Mouse (Mus musculus) thymus, postnatal 4 days (tissue): ENCODE measurements around the gene Rpp14.
"Not testable (repeated sequence)": the region's sequence is repeated elsewhere in the genome, so short reads cannot be mapped to it uniquely, and the experiment has no call there.

Experiments
- DNase-seq: peaks from one replicate; pipeline ENCODE4 v3.0.0; 2021

Rpp14 gene

GRCm38 (mm10) chr14:8117371-8117770 lies 37.2 kb downstream of the Rpp14 start:
- DNase-seq = no peak

DNA sequence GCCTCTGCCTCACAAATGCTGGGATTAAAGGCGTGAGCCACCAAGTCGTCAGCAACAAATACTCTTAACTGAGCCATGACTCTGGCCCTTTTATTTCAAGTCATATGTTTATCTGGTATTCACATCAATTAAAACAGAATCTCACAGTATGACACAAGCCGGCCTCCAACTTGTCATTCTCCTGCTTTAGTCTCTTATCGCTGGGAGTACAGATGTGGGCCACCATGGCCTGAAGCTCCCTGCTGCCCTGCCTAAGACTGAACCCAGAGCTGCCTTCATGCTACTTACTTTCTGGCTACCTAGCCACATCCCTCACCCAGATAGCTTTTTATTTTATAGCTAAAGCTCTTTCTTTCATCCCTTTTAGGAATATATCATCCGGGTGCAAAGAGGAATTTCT lies 39.3 kb downstream of the Rpp14 start:
- DNase-seq = no peak

DNA sequence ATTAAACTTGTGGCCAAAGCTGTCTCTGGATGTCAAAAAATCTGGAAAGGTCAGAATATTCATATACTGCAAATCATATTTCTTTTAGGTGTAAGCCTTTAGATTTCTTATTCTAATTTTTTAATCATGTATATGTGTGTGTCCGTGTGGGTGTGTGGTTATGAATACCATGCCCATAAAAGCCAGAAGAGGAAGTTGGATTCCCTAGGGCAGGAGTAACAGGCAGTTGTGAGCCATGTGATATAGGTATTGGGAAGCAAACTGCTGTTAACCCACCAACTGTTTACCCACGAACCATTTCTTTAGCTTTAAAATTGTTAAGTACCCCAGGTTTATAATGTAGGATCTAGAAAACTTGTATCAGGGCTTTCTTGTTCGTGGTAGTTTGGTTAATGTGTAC lies 39.7 kb downstream of the Rpp14 start:
- DNase-seq = no peak

DNA sequence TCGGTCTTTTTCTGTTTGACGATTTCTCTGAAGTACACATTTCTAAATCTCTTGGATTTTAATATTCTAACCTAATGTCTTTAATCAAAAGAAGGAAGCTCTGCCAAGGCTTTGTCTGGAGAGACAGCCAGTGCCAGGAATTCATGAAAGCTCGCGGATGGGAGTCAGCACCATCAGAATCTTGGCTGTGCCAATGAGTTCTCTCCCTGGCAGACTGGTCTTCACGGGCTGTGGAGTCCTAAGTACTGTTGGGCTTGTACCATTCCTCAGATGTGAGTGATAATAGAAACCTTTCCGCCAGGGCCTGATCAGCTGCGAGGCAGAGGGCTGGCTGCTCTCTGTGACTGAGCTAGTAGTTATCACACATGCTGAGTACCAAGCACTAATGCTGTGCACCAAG lies 43.0 kb downstream of the Rpp14 start:
- no peak for DNase-seq

DNA sequence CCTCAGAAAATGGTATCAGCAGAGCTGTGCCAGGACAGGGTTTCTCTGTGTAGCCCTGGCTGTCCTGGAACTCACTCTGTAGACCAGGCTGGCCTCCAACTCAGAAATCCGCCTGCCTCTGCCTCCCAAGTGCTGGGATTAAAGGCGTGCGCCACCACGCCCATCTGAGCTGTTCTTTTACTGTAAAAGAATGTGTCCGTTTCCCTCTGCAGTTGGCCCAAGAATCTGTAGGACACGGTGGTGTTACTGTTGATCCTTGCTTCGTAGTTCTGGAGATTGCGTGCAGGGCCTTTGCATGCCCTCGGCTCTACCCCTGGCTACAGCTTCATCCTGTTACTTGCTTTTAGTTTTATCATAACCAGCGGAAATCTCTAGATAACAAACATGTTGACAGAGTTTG lies 43.4 kb downstream of the Rpp14 start:
- not testable (repeated sequence) for DNase-seq

GRCm38 (mm10) chr14:8124046-8124881 lies 44.1 kb downstream of the Rpp14 start:
- DNase-seq = no peak

GRCm38 (mm10) chr14:8127971-8128370 lies 47.8 kb downstream of the Rpp14 start:
- DNase-seq = peak; percentile 40

DNA sequence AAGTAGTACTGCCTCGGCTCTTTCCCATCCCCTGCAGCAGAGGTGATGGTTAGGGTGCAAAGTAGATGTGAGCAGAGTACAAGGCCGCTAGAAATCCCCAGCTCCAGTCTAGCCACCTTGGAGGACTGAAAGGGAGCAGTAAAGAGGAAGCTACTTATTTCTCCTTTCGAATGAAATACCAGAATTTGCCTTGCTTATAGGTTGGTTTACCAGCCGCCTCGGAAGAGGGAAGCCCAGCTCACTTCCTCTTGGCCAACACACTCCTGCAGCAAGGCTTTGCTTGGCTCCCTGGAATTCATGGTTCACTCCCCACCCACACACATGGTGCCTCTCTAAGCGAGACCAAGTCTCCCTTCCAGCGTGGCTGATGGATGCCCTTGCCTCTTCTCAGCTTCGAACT lies 52.6 kb downstream of the Rpp14 start:
- no peak for DNase-seq

GRCm38 (mm10) chr14:8134234-8134633 lies 54.1 kb downstream of the Rpp14 start:
- no peak for DNase-seq

DNA sequence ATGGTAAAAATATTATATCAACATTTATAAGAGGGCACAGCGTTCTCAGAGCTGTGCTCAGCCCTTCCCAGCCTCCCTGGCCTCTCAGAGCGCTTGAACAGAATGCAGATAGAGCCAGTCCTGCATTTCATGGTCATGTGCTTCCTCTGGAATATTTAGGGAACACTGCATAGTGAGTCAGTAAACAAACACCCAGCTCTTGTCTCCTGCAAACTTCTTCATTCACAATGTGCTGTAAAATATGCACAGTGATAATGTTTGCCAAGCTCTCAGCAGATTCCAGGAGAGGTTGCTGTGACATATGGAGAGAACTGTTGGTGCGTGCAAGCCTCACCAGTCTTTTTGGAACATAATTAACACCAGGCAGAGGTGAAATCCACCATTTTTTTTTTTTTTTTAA lies 55.0 kb downstream of the Rpp14 start:
- DNase-seq = no peak

GRCm38 (mm10) chr14:8139724-8140710 lies 59.9 kb downstream of the Rpp14 start:
- DNase-seq = peak; percentile 36

DNA sequence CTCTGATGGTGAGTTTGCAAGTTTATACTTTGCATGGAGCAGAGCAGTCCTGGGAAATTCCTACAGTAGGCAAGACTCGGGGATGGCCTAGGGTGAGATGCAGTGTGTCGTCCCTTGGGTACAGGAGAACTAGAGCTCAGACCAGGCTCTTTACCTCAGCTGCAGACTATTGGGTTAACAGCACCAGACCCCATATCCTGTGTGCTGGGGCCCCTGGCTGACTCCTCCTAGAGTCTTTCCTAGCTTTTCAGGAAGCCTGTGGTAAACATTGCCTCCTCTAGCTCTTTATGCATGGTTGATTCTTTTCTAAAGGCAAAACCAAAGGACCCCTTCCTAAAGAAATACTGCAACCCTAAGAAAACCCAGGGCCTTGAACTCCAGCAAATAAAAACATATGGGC lies 61.0 kb downstream of the Rpp14 start:
- DNase-seq = peak; percentile 43
